Mouse (Mus musculus) thymus, adult 2 months (tissue): ENCODE results near the gene Gls. TPM values are rescaled to one million over a fixed set of nuclear protein-coding genes. Genes with fewer than 3 reads are reported as not detected.

Experiments
- DNase-seq: peaks from one replicate; pipeline ENCODE4 v3.0.0; 2021
- H3K27ac ChIP-seq: fragments of 200-500 bp; 2 replicates; pipeline ENCODE4 v1.5.1; 2012; ENCODE audit warnings: low read length, control low read depth; ENCODE audit not compliant: control insufficient read depth, insufficient read depth
- H3K27me3 ChIP-seq: fragments of 200-500 bp; 2 replicates; pipeline ENCODE4 v1.6.1; 2012; ENCODE audit warnings: mild to moderate bottlenecking, low read length, moderate library complexity, mixed read lengths; ENCODE audit not compliant: control insufficient read depth, insufficient read depth
- H3K36me3 ChIP-seq: fragments of 200-500 bp; 2 replicates; pipeline ENCODE4 v1.6.1; 2012; ENCODE audit warnings: mild to moderate bottlenecking, low read length, moderate library complexity; ENCODE audit not compliant: control insufficient read depth, insufficient read depth
- H3K4me1 ChIP-seq: fragments of 200-500 bp; replicated peaks from 2 replicates; pipeline ENCODE4 v1.6.1; 2012; ENCODE audit warnings: low read length; ENCODE audit not compliant: control insufficient read depth, insufficient read depth
- H3K4me3 ChIP-seq: fragments of 200-500 bp; 2 replicates; pipeline ENCODE4 v1.5.1; 2012; ENCODE audit warnings: mild to moderate bottlenecking, low read length, control low read depth, moderate library complexity; ENCODE audit not compliant: control insufficient read depth, insufficient read depth
- CTCF ChIP-seq: fragments of 200-500 bp; IDR thresholded peaks from 2 replicates; pipeline ENCODE4 v1.5.1; 2012; ENCODE audit warnings: mild to moderate bottlenecking, control low read depth, low read length, moderate library complexity, borderline replicate concordance; ENCODE audit not compliant: control insufficient read depth, poor library complexity, insufficient read depth; ENCODE audit errors: extremely low read depth
- POLR2A ChIP-seq: fragments of 200-500 bp; IDR thresholded peaks from 2 replicates; pipeline ENCODE4 v1.6.1; 2012; ENCODE audit warnings: mild to moderate bottlenecking, low read length, control low read depth, moderate library complexity; ENCODE audit not compliant: control insufficient read depth, poor library complexity, insufficient read depth; ENCODE audit errors: extremely low read depth
- WGBS: fragments of 180-500 bp; shearing (Covaris S2); methylation state at CpG from one replicate; pipeline ENCODE4 v1.1.7; 2018; 5-methylcytosine and 5-hydroxymethylcytosine counted together
- polyA plus RNA-seq: library from polyadenylated mRNA; depleted of rRNA; stranded (reverse); fragments of >200 nt; gene quantifications from 2 replicates; pipeline ENCODE4 v1.2.3, GENCODE M21; 2012

The Gls gene
- polyA plus RNA-seq, 1 experiment: 26.0 TPM

- Histone ChIP-seq H3K27me3 (no peaks in the 10 kb centered on the region), H3K36me3 (peaks cover 92% of the 10 kb centered on the region), H3K27ac (no peak overlapping the region), H3K4me3 (no peak overlapping the region), H3K4me1 (no peaks in the 10 kb centered on the region)
- TF ChIP-seq CTCF (no peak), POLR2A (no peak)
- no peak for DNase-seq
- 97% methylated on average over 9 of the region's 9 CpGs for WGBS
Observed at GRCm38 (mm10) chr1:52140534-52140933, 92.5 kb downstream of the Gls start.

GRCm38 (mm10) chr1:52137292-52137691 is 95.7 kb downstream of the Gls start:
- H3K36me3 ChIP-seq: peaks cover 98% of the 10 kb centered on the region
- H3K4me1 ChIP-seq: no peaks in the 10 kb centered on the region

GRCm38 (mm10) chr1:52133254-52133653 is 99.8 kb downstream of the Gls start:
- peaks cover 93% of the 10 kb centered on the region for H3K36me3 ChIP-seq
- 96% methylated on average over 8 of the region's 8 CpGs for WGBS
- H3K4me1 ChIP-seq: peaks cover 3% of the 10 kb centered on the region; the same call in 1 of the 2 replicates
- no peak for DNase-seq
- no peak overlapping the region for H3K27ac ChIP-seq
- H3K27me3 ChIP-seq: no peaks in the 10 kb centered on the region
- TF ChIP-seq CTCF (no peak), POLR2A (no peak)
- H3K4me3 ChIP-seq: no peak overlapping the region

More at GRCm38 (mm10) chr1:52137292-52137691, 95.7 kb downstream of the Gls start:
- 97% methylated on average over 16 of the region's 16 CpGs for WGBS
- no peak overlapping the region for H3K27ac ChIP-seq
- H3K4me3 ChIP-seq: no peak overlapping the region
- no peaks in the 10 kb centered on the region for H3K27me3 ChIP-seq
- no peak for DNase-seq
- TF ChIP-seq POLR2A (no peak), CTCF (no peak)

GRCm38 (mm10) chr1:52131787-52132377 is 101.2 kb downstream of the Gls start:
- H3K4me3 ChIP-seq: no peak overlapping the region
- DNase-seq: no peak
- TF ChIP-seq POLR2A (no peak), CTCF (no peak)
- H3K27me3 ChIP-seq: no peaks in the 10 kb centered on the region
- no peak overlapping the region for H3K27ac ChIP-seq
- H3K36me3 ChIP-seq: peaks cover 87% of the 10 kb centered on the region
- 94% methylated on average over 11 of the region's 11 CpGs for WGBS
- peaks cover 3% of the 10 kb centered on the region; the same call in 1 of the 2 replicates for H3K4me1 ChIP-seq

GRCm38 (mm10) chr1:52129794-52130193 is 103.2 kb downstream of the Gls start:
- Histone ChIP-seq H3K36me3 (peaks cover 87% of the 10 kb centered on the region), H3K4me1 (peaks cover 3% of the 10 kb centered on the region; the same call in 1 of the 2 replicates), H3K4me3 (no peak overlapping the region), H3K27ac (no peak overlapping the region), H3K27me3 (no peaks in the 10 kb centered on the region)
- 60% methylated on average over 6 of the region's 6 CpGs for WGBS
- no peak for TF ChIP-seq POLR2A
- no peak for TF ChIP-seq CTCF
- DNase-seq: no peak

- H3K4me1 ChIP-seq: peaks cover 3% of the 10 kb centered on the region; the same call in 1 of the 2 replicates
- H3K27me3 ChIP-seq: no peaks in the 10 kb centered on the region
- WGBS: 95% methylated on average over 6 of the region's 6 CpGs
- peaks cover 88% of the 10 kb centered on the region for H3K36me3 ChIP-seq
- TF ChIP-seq CTCF: no peak
- H3K4me3 ChIP-seq: no peak overlapping the region
- H3K27ac ChIP-seq: no peak overlapping the region
- no peak for DNase-seq
Observed at GRCm38 (mm10) chr1:52127350-52127749, 105.7 kb downstream of the Gls start.

GRCm38 (mm10) chr1:52124818-52125217 is 108.2 kb downstream of the Gls start:
- no peak overlapping the region for H3K4me3 ChIP-seq
- H3K27ac ChIP-seq: no peak overlapping the region
- H3K27me3 ChIP-seq: no peaks in the 10 kb centered on the region
- no peak for TF ChIP-seq CTCF
- TF ChIP-seq POLR2A: no peak
- DNase-seq: no peak
- WGBS: 87% methylated on average over 3 of the region's 3 CpGs
- H3K4me1 ChIP-seq: peaks cover 9% of the 10 kb centered on the region
- H3K36me3 ChIP-seq: peaks cover 77% of the 10 kb centered on the region
